Mouse (Mus musculus) retina, embryonic 14.5 days (tissue): ENCODE results near the gene Mad2l1bp.

ENCODE experiments used
- DNase-seq: peaks from one replicate; pipeline ENCODE4 v3.0.0-alpha.2; 2015; ENCODE audit warnings: low spot score

The Mad2l1bp gene

GRCm38 (mm10) chr17:46108286-46108685 is 45.1 kb downstream of the Mad2l1bp start:
- no peak for DNase-seq

GRCm38 (mm10) chr17:46104487-46104886 is 48.9 kb downstream of the Mad2l1bp start:
- no peak for DNase-seq

GRCm38 (mm10) chr17:46102608-46103159 is 50.7 kb downstream of the Mad2l1bp start:
- DNase-seq = no peak

GRCm38 (mm10) chr17:46101906-46102305 is 51.4 kb downstream of the Mad2l1bp start:
- DNase-seq = no peak

GRCm38 (mm10) chr17:46098525-46098924 is 54.8 kb downstream of the Mad2l1bp start:
- DNase-seq = no peak
